Mouse (Mus musculus) midbrain, embryonic 11.5 days (tissue): ENCODE results near the gene Psmc1. TPM values are rescaled to one million over a fixed set of nuclear protein-coding genes. Genes with fewer than 3 reads are reported as not detected.

Experiments
- ATAC-seq: fragments of 200-750 bp; cut with Nextera tagmentation; 2 replicates; pipeline ENCODE4 v1.8.0; 2017; ENCODE audit warnings: moderate TSS enrichment, moderate library complexity; ENCODE audit not compliant: low FRiP score
- DNase-seq: peaks from one replicate; pipeline ENCODE4 v3.0.0; 2015; ENCODE audit warnings: low spot score; ENCODE audit errors: missing footprints
- H3K27ac ChIP-seq: fragments of 300-500 bp; sonication (generic); 2 replicates; pipeline ENCODE4 v1.5.1; 2014; ENCODE audit warnings: low read depth, low read length
- H3K27me3 ChIP-seq: fragments of 300-500 bp; sonication (generic); 2 replicates; pipeline ENCODE4 v1.6.1; 2014; ENCODE audit warnings: mild to moderate bottlenecking, low read length, moderate library complexity, mixed read lengths; ENCODE audit not compliant: control insufficient read depth, insufficient read depth
- H3K36me3 ChIP-seq: fragments of 300-500 bp; sonication (generic); 2 replicates; pipeline ENCODE4 v1.6.1; 2014; ENCODE audit warnings: mild to moderate bottlenecking, low read length, moderate library complexity, mixed read lengths; ENCODE audit not compliant: control insufficient read depth, insufficient read depth
- H3K4me1 ChIP-seq: fragments of 300-500 bp; sonication (generic); 2 replicates; pipeline ENCODE4 v1.6.1; 2014; ENCODE audit warnings: low read length; ENCODE audit not compliant: control insufficient read depth, insufficient read depth
- H3K4me2 ChIP-seq: fragments of 300-500 bp; sonication (generic); 2 replicates; pipeline ENCODE4 v1.6.1; 2014; ENCODE audit warnings: mild to moderate bottlenecking, moderate library complexity
- H3K4me3 ChIP-seq: fragments of 300-500 bp; sonication (generic); 2 replicates; pipeline ENCODE4 v1.5.1; 2014; ENCODE audit warnings: low read depth, low read length
- H3K9ac ChIP-seq: fragments of 300-500 bp; sonication (generic); 2 replicates; pipeline ENCODE4 v1.6.1; 2014; ENCODE audit warnings: low read length
- H3K9me3 ChIP-seq: fragments of 300-500 bp; sonication (generic); 2 replicates; pipeline ENCODE4 v1.6.1; 2016; ENCODE audit warnings: low read length; ENCODE audit not compliant: control insufficient read depth
- WGBS: fragments of 180-500 bp; shearing (Covaris S2); extraction: QIAGEN DNeasy Blood & Tissue Kit; methylation state at CpG from one replicate; pipeline ENCODE4 v1.1.7; 2014; 5-methylcytosine and 5-hydroxymethylcytosine counted together
- polyA plus RNA-seq: library from polyadenylated mRNA; unstranded; fragments of >200 nt; fragmentation: Nextera tagmentation; extraction: Ambion mirVana; gene quantifications from 2 replicates; pipeline ENCODE4 v1.2.1, GENCODE M21; 2014

The Psmc1 gene
- polyA plus RNA-seq, 1 experiment from 2014 or later = 448 TPM

- Histone ChIP-seq H3K4me1 (peaks cover 10% of the 10 kb centered on the region), H3K9me3 (no peaks in the 10 kb centered on the region), H3K36me3 (peaks cover 2% of the 10 kb centered on the region; the same call in 1 of the 2 replicates), H3K4me2 (no peak overlapping the region), H3K9ac (no peak overlapping the region), H3K27me3 (no peaks in the 10 kb centered on the region), H3K27ac (no peak overlapping the region), H3K4me3 (no peak overlapping the region)
- DNase-seq = peak; percentile 83
- WGBS = 54% methylated on average over 4 of the region's 4 CpGs
- ATAC-seq = no peak
Measured at GRCm38 (mm10) chr12:100107436-100107835, 2.5 kb upstream of the Psmc1 start.

GRCm38 (mm10) chr12:100115982-100116381 lies 6.0 kb downstream of the Psmc1 start:
- H3K4me3 ChIP-seq = no peak overlapping the region
- no peak overlapping the region for H3K27ac ChIP-seq
- no peak overlapping the region for H3K9ac ChIP-seq
- H3K27me3 ChIP-seq = no peaks in the 10 kb centered on the region
- DNase-seq = no peak
- H3K4me1 ChIP-seq = peaks cover 7% of the 10 kb centered on the region
- no peaks in the 10 kb centered on the region for H3K9me3 ChIP-seq
- no peak for ATAC-seq
- no peak overlapping the region for H3K4me2 ChIP-seq
- 91% methylated on average over 5 of the region's 5 CpGs for WGBS
- peaks cover 47% of the 10 kb centered on the region for H3K36me3 ChIP-seq

- Histone ChIP-seq H3K9ac (no peak overlapping the region), H3K27ac (no peak overlapping the region), H3K9me3 (no peaks in the 10 kb centered on the region), H3K4me2 (no peak overlapping the region), H3K27me3 (no peaks in the 10 kb centered on the region), H3K4me3 (no peak overlapping the region), H3K4me1 (no peaks in the 10 kb centered on the region), H3K36me3 (peaks cover 41% of the 10 kb centered on the region)
- DNase-seq = no peak
- 88% methylated on average over 7 of the region's 7 CpGs for WGBS
- no peak for ATAC-seq
Measured at GRCm38 (mm10) chr12:100122921-100123381, 13.0 kb downstream of the Psmc1 start.

GRCm38 (mm10) chr12:100123476-100123875 lies 13.5 kb downstream of the Psmc1 start:
- no peak overlapping the region for H3K4me3 ChIP-seq
- no peak for DNase-seq
- no peak overlapping the region for H3K4me2 ChIP-seq
- no peaks in the 10 kb centered on the region for H3K27me3 ChIP-seq
- peaks cover 35% of the 10 kb centered on the region for H3K36me3 ChIP-seq
- no peak overlapping the region for H3K9ac ChIP-seq
- 93% methylated on average over 9 of the region's 9 CpGs for WGBS
- no peak for ATAC-seq
- no peaks in the 10 kb centered on the region for H3K4me1 ChIP-seq
- H3K9me3 ChIP-seq = no peaks in the 10 kb centered on the region
- no peak overlapping the region for H3K27ac ChIP-seq

- Histone ChIP-seq H3K9ac (no peak overlapping the region), H3K4me3 (no peak overlapping the region), H3K27me3 (no peaks in the 10 kb centered on the region), H3K36me3 (peaks cover 24% of the 10 kb centered on the region; the same call in 1 of the 2 replicates), H3K4me2 (no peak overlapping the region), H3K4me1 (no peaks in the 10 kb centered on the region), H3K9me3 (no peaks in the 10 kb centered on the region), H3K27ac (no peak overlapping the region)
- 82% methylated on average over 16 of the region's 16 CpGs for WGBS
- DNase-seq (peak; percentile 82), ATAC-seq (peak; percentile 41; the same call in 1 of the 2 replicates)
Measured at GRCm38 (mm10) chr12:100124913-100125798, 15.2 kb downstream of the Psmc1 start.

- no peak overlapping the region for H3K4me2 ChIP-seq
- H3K9ac ChIP-seq = no peak overlapping the region
- DNase-seq (peak; percentile 76), ATAC-seq (no peak)
- H3K9me3 ChIP-seq = no peaks in the 10 kb centered on the region
- H3K4me1 ChIP-seq = no peaks in the 10 kb centered on the region
- no peak overlapping the region for H3K27ac ChIP-seq
- H3K36me3 ChIP-seq = peaks cover 19% of the 10 kb centered on the region; the same call in 1 of the 2 replicates
- H3K4me3 ChIP-seq = no peak overlapping the region
- no peaks in the 10 kb centered on the region for H3K27me3 ChIP-seq
- 90% methylated on average over 17 of the region's 17 CpGs for WGBS
Measured at GRCm38 (mm10) chr12:100126968-100127865, 17.3 kb downstream of the Psmc1 start.

- no peaks in the 10 kb centered on the region for H3K9me3 ChIP-seq
- H3K4me3 ChIP-seq = no peak overlapping the region
- DNase-seq = peak; percentile 51
- WGBS = 80% methylated on average over 8 of the region's 8 CpGs
- no peaks in the 10 kb centered on the region for H3K27me3 ChIP-seq
- no peaks in the 10 kb centered on the region for H3K4me1 ChIP-seq
- peaks cover 18% of the 10 kb centered on the region for H3K36me3 ChIP-seq
- ATAC-seq = no peak
- H3K9ac ChIP-seq = no peak overlapping the region
- no peak overlapping the region for H3K27ac ChIP-seq
- no peak overlapping the region for H3K4me2 ChIP-seq
Measured at GRCm38 (mm10) chr12:100127866-100128480, 18.0 kb downstream of the Psmc1 start.

- H3K36me3 ChIP-seq = peaks cover 13% of the 10 kb centered on the region
- H3K27me3 ChIP-seq = no peaks in the 10 kb centered on the region
Measured at GRCm38 (mm10) chr12:100128522-100128921, 18.6 kb downstream of the Psmc1 start.

More at GRCm38 (mm10) chr12:100128522-100128921, 18.6 kb downstream of the Psmc1 start:
- WGBS = 80% methylated on average over 6 of the region's 6 CpGs
- H3K4me2 ChIP-seq = no peak overlapping the region
- H3K9me3 ChIP-seq = no peaks in the 10 kb centered on the region
- no peak overlapping the region for H3K27ac ChIP-seq
- DNase-seq (no peak), ATAC-seq (no peak)
- H3K9ac ChIP-seq = no peak overlapping the region
- no peak overlapping the region for H3K4me3 ChIP-seq
- H3K4me1 ChIP-seq = no peaks in the 10 kb centered on the region
